Comparison of ENCODE assay signal across 8 mouse cellular contexts in the genomic region with DNA sequence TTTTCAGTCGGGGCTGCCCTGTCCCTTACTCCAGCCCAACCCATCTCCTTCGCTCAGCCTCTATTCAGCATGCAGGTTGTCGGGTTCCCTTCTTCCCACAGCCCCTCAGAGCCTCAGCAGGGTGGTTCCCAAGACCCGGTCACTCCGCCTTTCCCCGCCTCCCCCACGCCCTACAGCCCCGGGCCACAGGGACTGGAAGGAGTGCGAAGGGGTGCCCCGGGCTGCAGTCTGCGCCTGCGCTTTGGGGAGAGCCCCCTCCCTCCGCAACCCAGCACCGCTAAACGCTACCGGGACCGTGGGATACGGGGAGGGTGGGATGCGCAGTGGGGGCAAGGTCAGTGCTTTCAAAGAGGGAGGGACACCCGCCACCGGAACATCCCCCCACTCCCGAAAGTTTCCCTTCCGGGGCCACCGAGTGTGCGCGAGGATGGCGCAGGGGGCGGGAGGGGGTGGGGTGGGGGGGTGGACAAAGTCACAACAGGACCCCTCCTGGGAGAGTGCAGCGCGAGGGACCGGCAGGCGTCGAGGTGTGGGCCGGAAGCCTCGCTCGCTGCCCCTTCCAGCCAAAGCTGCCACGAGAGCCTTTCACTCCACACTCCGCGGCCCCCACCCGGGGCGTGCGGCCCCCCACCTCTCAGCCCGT. TPM values are rescaled to one million over a fixed set of nuclear protein-coding genes. Genes with fewer than 3 reads are reported as not detected.
DNase-seq lines count a peak whose midpoint lies in the region; ATAC-seq and TF ChIP-seq lines count a peak whose summit lies in the region.

No protein-coding gene starts in this region.

- TF ChIP-seq RAD21 in CH12.LX (IDR thresholded peaks at IDR 0.05; ENCODE audit: low read depth, low read length), result no peak

- peak; percentile 60 for ATAC-seq in heart, embryonic 14.5 days (ENCODE audit: insufficient number of reproducible peaks, insufficient read depth, low FRiP score, low read depth)
- ATAC-seq in lung, embryonic 14.5 days (ENCODE audit: insufficient read depth), result peak; percentile 77

- no peak for DNase-seq in CH12.LX (ENCODE audit: extremely low read depth)
- DNase-seq in adrenal gland, postnatal 36 days, result peak; percentile 79 to 88
- DNase-seq in kidney, postnatal 25 days, result peak; percentile 58 to 77
- DNase-seq in lung, embryonic 14.5 days, result peak; percentile 78
- peak; percentile 64 for DNase-seq in thymus, postnatal 25 days

- dilution Hi-C loops in CH12.LX (cut with MboI; ENCODE audit: extremely low pct_ligation_motif_present, extremely low pct_unique_long_range_greater_than_20kb, low sequenced_read_pairs), result no loop called here

- H3K4me3 ChIP-seq in CH12.LX (replicated peaks in 1 of 3; ENCODE audit: low read depth in 2 of 3, low read length in 2 of 3, poor library complexity in 1 of 3), result peak overlapping the region; percentile 61 to 88 (median 68)
- peak overlapping the region; percentile 81 for H3K4me3 ChIP-seq in embryonic fibroblast, embryonic 13.5 days (ENCODE audit: insufficient read depth, low read length)
- H3K4me3 ChIP-seq in heart, embryonic 14.5 days (ENCODE audit: control insufficient read depth in 1 of 2, insufficient read depth in 1 of 2, low read depth in 1 of 2, low read length in 2 of 2), result peak overlapping the region; percentile 78 to 83
- H3K4me3 ChIP-seq in lung, embryonic 14.5 days (ENCODE audit: low read depth, low read length), result peak overlapping the region; percentile 77
- peak overlapping the region; percentile 65 for H3K4me3 ChIP-seq in olfactory bulb, adult 2 months (ENCODE audit: insufficient read depth, low read depth, low read length)

- H3K27ac ChIP-seq in CH12.LX (ENCODE audit: insufficient read depth, low read depth), result no peak overlapping the region
- peak overlapping the region; percentile 42 for H3K27ac ChIP-seq in embryonic fibroblast, embryonic 13.5 days (ENCODE audit: insufficient read depth, low read length)
- peak overlapping the region; percentile 78 to 94 for H3K27ac ChIP-seq in heart, embryonic 14.5 days (replicated peaks in 1 of 2; ENCODE audit: control insufficient read depth in 1 of 2, insufficient read depth in 1 of 2, low read depth in 2 of 2, low read length in 2 of 2)
- H3K27ac ChIP-seq in lung, embryonic 14.5 days (ENCODE audit: low read depth), result peak overlapping the region; percentile 88
- H3K27ac ChIP-seq in olfactory bulb, adult 2 months (ENCODE audit: insufficient read depth, low read depth, low read length), result peak overlapping the region; percentile 71

- TF ChIP-seq CTCF in CH12.LX (conservative IDR thresholded peaks at IDR 0.05 in 1 of 2, IDR thresholded peaks at IDR 0.05 in 1 of 2; ENCODE audit: low read depth in 2 of 2, low read length in 2 of 2), result no peak
- TF ChIP-seq CTCF in embryonic fibroblast, embryonic 13.5 days (IDR thresholded peaks at IDR 0.05; ENCODE audit: borderline replicate concordance, insufficient read depth, low read length), result no peak
- no peak for TF ChIP-seq CTCF in lung, embryonic 14.5 days (IDR thresholded peaks at IDR 0.05; ENCODE audit: low read depth)
- no peak for TF ChIP-seq CTCF in olfactory bulb, adult 2 months (IDR thresholded peaks at IDR 0.05; ENCODE audit: insufficient read depth, low read depth, low read length)

- in situ Hi-C loops in CH12.LX (cut with MboI; ENCODE audit: low pct_ligation_motif_present, low pct_unique_long_range_greater_than_20kb, low sequenced_read_pairs), result no loop called here

- peaks cover 0 to 24% of the 10 kb centered on the region in 2 experiments for H3K36me3 ChIP-seq in CH12.LX (replicated peaks in 1 of 2; ENCODE audit: control insufficient read depth in 1 of 2, insufficient read depth in 1 of 2, low read length in 1 of 2)
- peaks cover 7% of the 10 kb centered on the region; the same call in 1 of the 2 replicates for H3K36me3 ChIP-seq in heart, embryonic 14.5 days (ENCODE audit: control insufficient read depth, insufficient read depth, low read length)
- H3K36me3 ChIP-seq in lung, embryonic 14.5 days (ENCODE audit: insufficient read depth), result 0 out of 2 replicates have a peak, but pooled peaks cover 13% of the 10 kb centered on the region

- peak overlapping the region; percentile 74 for H3K9ac ChIP-seq in CH12.LX (ENCODE audit: insufficient read depth, low read depth)
- H3K9ac ChIP-seq in heart, embryonic 14.5 days (ENCODE audit: low read length), result peak overlapping the region; percentile 77
- H3K9ac ChIP-seq in lung, embryonic 14.5 days, result peak overlapping the region; percentile 63

- under 1% methylated on average over 39 of the region's 43 CpGs for WGBS in heart, embryonic 14.5 days
- under 1% methylated on average over 43 of the region's 43 CpGs for WGBS in lung, embryonic 14.5 days
- under 1% methylated on average over 43 of the region's 43 CpGs for WGBS in olfactory bulb, adult 2 months

- no peak for TF ChIP-seq EP300 in CH12.LX (IDR thresholded peaks at IDR 0.05; ENCODE audit: low read length)

- no peaks in the 10 kb centered on the region for H3K27me3 ChIP-seq in CH12.LX (replicated peaks)
- no peaks in the 10 kb centered on the region for H3K27me3 ChIP-seq in heart, embryonic 14.5 days (ENCODE audit: control insufficient read depth, insufficient read depth, low read length)
- no peaks in the 10 kb centered on the region for H3K27me3 ChIP-seq in lung, embryonic 14.5 days (ENCODE audit: insufficient read depth, low read length)

- peaks cover 5 to 28% of the 10 kb centered on the region in 2 experiments; a peak in 3 of 4 replicates for H3K4me1 ChIP-seq in CH12.LX (ENCODE audit: control insufficient read depth in 1 of 2, insufficient read depth in 2 of 2)
- H3K4me1 ChIP-seq in embryonic fibroblast, embryonic 13.5 days (ENCODE audit: control insufficient read depth, insufficient read depth, low read length), result no peaks in the 10 kb centered on the region
- H3K4me1 ChIP-seq in heart, embryonic 14.5 days (ENCODE audit: control insufficient read depth in 2 of 2, insufficient read depth in 2 of 2, low read length in 2 of 2), result peaks cover 14 to 20% of the 10 kb centered on the region in 2 experiments; a peak in 3 of 4 replicates
- H3K4me1 ChIP-seq in lung, embryonic 14.5 days (ENCODE audit: insufficient read depth), result peaks cover 12% of the 10 kb centered on the region; the same call in 1 of the 2 replicates
- peaks cover 35% of the 10 kb centered on the region for H3K4me1 ChIP-seq in olfactory bulb, adult 2 months (ENCODE audit: control insufficient read depth, insufficient read depth, low read length)

- H3K79me2 ChIP-seq in CH12.LX (replicated peaks; ENCODE audit: control insufficient read depth, extremely low read depth, insufficient read depth, poor library complexity, severe bottlenecking), result no peaks in the 10 kb centered on the region

- TF ChIP-seq POLR2A in CH12.LX (IDR thresholded peaks at IDR 0.05; ENCODE audit: low read depth, low read length), result no peak
- peak; percentile 50; the same call in 1 of the 2 replicates for TF ChIP-seq POLR2A in embryonic fibroblast, embryonic 13.5 days (IDR thresholded peaks at IDR 0.05; ENCODE audit: low read depth, low read length)
- no peak for TF ChIP-seq POLR2A in olfactory bulb, adult 2 months (IDR thresholded peaks at IDR 0.05; ENCODE audit: insufficient read depth, low read depth, low read length)

- H3K4me2 ChIP-seq in CH12.LX (ENCODE audit: insufficient read depth, low read depth, poor library complexity, severe bottlenecking), result peak overlapping the region; percentile 88
- H3K4me2 ChIP-seq in heart, embryonic 14.5 days (ENCODE audit: low read length), result peak overlapping the region; percentile 89
- H3K4me2 ChIP-seq in lung, embryonic 14.5 days, result peak overlapping the region; percentile 82

- no peaks in the 10 kb centered on the region for H3K9me3 ChIP-seq in CH12.LX (replicated peaks; ENCODE audit: low read length)
- H3K9me3 ChIP-seq in heart, embryonic 14.5 days (ENCODE audit: control insufficient read depth, low read length), result no peaks in the 10 kb centered on the region
- no peaks in the 10 kb centered on the region for H3K9me3 ChIP-seq in lung, embryonic 14.5 days (ENCODE audit: low read depth, low read length)

TF ChIP-seq in CH12.LX, 34 proteins besides CTCF, POLR2A, EP300 and RAD21:
- TF ChIP-seq MEF2A (IDR thresholded peaks at IDR 0.05; ENCODE audit: borderline replicate concordance, low read depth, low read length) (no peak), USF2 (conservative IDR thresholded peaks at IDR 0.05; ENCODE audit: low read depth, low read length) (no peak), ZKSCAN1 (IDR thresholded peaks at IDR 0.05; ENCODE audit: borderline replicate concordance, low read depth, low read length) (no peak), NRF1 (IDR thresholded peaks at IDR 0.05; ENCODE audit: low read depth, low read length) (peak; percentile 71), USF1 (IDR thresholded peaks at IDR 0.05; ENCODE audit: low read depth, low read length) (no peak), HCFC1 (IDR thresholded peaks at IDR 0.05; ENCODE audit: low read depth, low read length) (peak; percentile 43; the same call in 1 of the 2 replicates), MAZ (IDR thresholded peaks at IDR 0.05; ENCODE audit: low read depth, low read length) (0 out of 2 replicates have a peak, but pooled peaks have one; percentile 28)
TF ChIP-seq in CH12.LX: peak in this region for 3.

RNA-seq across cellular contexts. Expression of gene Nckap5l, which starts 0.5 kb away (rescaled TPM):
- total RNA-seq in CH12.LX (2012; rRNA removed) (0.88 and 0.89 TPM in 2 replicates), CH12.LX (2014; rRNA removed) (0.45 and 0.75 TPM in 2 replicates)
- 6.6 and 6.8 TPM in 2 replicates for polyA plus RNA-seq in CH12.LX (2012; ENCODE audit: insufficient read length, low read depth)
- 10 to 100 TPM; 30.4 to 36.0 TPM for total RNA-seq in adrenal gland, postnatal 36 days (2021)
- 11.6 and 18.6 TPM in 2 replicates for polyA plus RNA-seq in embryonic fibroblast, embryonic 13.5 days (2011; ENCODE audit: insufficient read length, low read depth, missing spikeins)
- polyA plus RNA-seq in heart, embryonic 14.5 days (2014; fragmentation: Nextera tagmentation; extraction: Ambion mirVana), result 7.5 and 9.2 TPM in 2 replicates
- polyA plus RNA-seq in lung, embryonic 14.5 days (2014; fragmentation: Nextera tagmentation; extraction: Ambion mirVana), result 11.0 and 14.4 TPM in 2 replicates
- not detected in 2 replicates for polyA plus RNA-seq in olfactory bulb, adult 2 months (2012; ENCODE audit: insufficient read depth, insufficient read length, low replicate concordance, missing spikeins)

RNA-seq across cellular contexts. Expression of gene Bcdin3d, which starts 17.4 kb away (rescaled TPM):
- total RNA-seq in CH12.LX (2012; rRNA removed) (13.4 and 14.2 TPM in 2 replicates), CH12.LX (2014; rRNA removed) (13.8 and 15.3 TPM in 2 replicates)
- polyA plus RNA-seq in CH12.LX (2012; ENCODE audit: insufficient read length, low read depth), result 13.8 and 16.1 TPM in 2 replicates
- total RNA-seq in adrenal gland, postnatal 36 days (2021), result 1 to 10 TPM; 5.3 to 6.6 TPM
- 3.5 and 5.8 TPM in 2 replicates for polyA plus RNA-seq in embryonic fibroblast, embryonic 13.5 days (2011; ENCODE audit: insufficient read length, low read depth, missing spikeins)
- 11.8 and 12.5 TPM in 2 replicates for polyA plus RNA-seq in heart, embryonic 14.5 days (2014; fragmentation: Nextera tagmentation; extraction: Ambion mirVana)
- polyA plus RNA-seq in lung, embryonic 14.5 days (2014; fragmentation: Nextera tagmentation; extraction: Ambion mirVana), result 13.2 and 16.1 TPM in 2 replicates
- polyA plus RNA-seq in olfactory bulb, adult 2 months (2012; ENCODE audit: insufficient read depth, insufficient read length, low replicate concordance, missing spikeins), result not detected in 2 replicates
